Mouse (Mus musculus) hindbrain, embryonic 11.5 days (tissue): ENCODE data around the gene Ttc9. TPM values are rescaled to one million over a fixed set of nuclear protein-coding genes. Genes with fewer than 3 reads are reported as not detected.
A peak's percentile ranks its signal among the peaks of the same experiment; 100 is the strongest.

Source experiments
- ATAC-seq: fragments of 200-750 bp; cut with Nextera tagmentation; 2 replicates; pipeline ENCODE4 v1.8.0; 2017; ENCODE audit warnings: mild to moderate bottlenecking, moderate TSS enrichment, moderate library complexity; ENCODE audit not compliant: low FRiP score
- DNase-seq: peaks from one replicate; pipeline ENCODE4 v3.0.0-alpha.2; 2015; ENCODE audit warnings: low spot score
- H3K27ac ChIP-seq: fragments of 300-500 bp; sonication (generic); 2 replicates; pipeline ENCODE4 v1.5.1; 2014; ENCODE audit warnings: mild to moderate bottlenecking, low read depth, low read length
- H3K27me3 ChIP-seq: fragments of 300-500 bp; sonication (generic); 2 replicates; pipeline ENCODE4 v1.6.1; 2014; ENCODE audit warnings: mild to moderate bottlenecking, low read length, moderate library complexity, mixed read lengths; ENCODE audit not compliant: control insufficient read depth, insufficient read depth
- H3K36me3 ChIP-seq: fragments of 300-500 bp; sonication (generic); 2 replicates; pipeline ENCODE4 v1.6.1; 2014; ENCODE audit warnings: mild to moderate bottlenecking, low read length, moderate library complexity, mixed read lengths; ENCODE audit not compliant: control insufficient read depth, insufficient read depth
- H3K4me1 ChIP-seq: fragments of 300-500 bp; sonication (generic); replicated peaks from 2 replicates; pipeline ENCODE4 v1.6.1; 2014; ENCODE audit warnings: low read length, mixed read lengths; ENCODE audit not compliant: control insufficient read depth, insufficient read depth
- H3K4me2 ChIP-seq: fragments of 300-500 bp; sonication (generic); replicated peaks from 2 replicates; pipeline ENCODE4 v1.6.1; 2014; ENCODE audit warnings: mild to moderate bottlenecking, low read depth, low read length
- H3K4me3 ChIP-seq: fragments of 300-500 bp; sonication (generic); 2 replicates; pipeline ENCODE4 v1.5.1; 2014; ENCODE audit warnings: low read depth, low read length
- H3K9ac ChIP-seq: fragments of 300-500 bp; sonication (generic); 2 replicates; pipeline ENCODE4 v1.6.1; 2014; ENCODE audit warnings: low read depth, low read length
- H3K9me3 ChIP-seq: fragments of 300-500 bp; sonication (generic); 2 replicates; pipeline ENCODE4 v1.6.1; 2016; ENCODE audit warnings: low read length; ENCODE audit not compliant: control insufficient read depth
- WGBS: fragments of 180-500 bp; shearing (Covaris S2); extraction: QIAGEN DNeasy Blood & Tissue Kit; methylation state at CpG from one replicate; pipeline ENCODE4 v1.1.7; 2014; 5-methylcytosine and 5-hydroxymethylcytosine counted together
- polyA plus RNA-seq: library from polyadenylated mRNA; unstranded; fragments of >200 nt; fragmentation: Nextera tagmentation; extraction: Ambion mirVana; gene quantifications from 2 replicates; pipeline ENCODE4 v1.2.1, GENCODE M21; 2014

Ttc9 gene
- polyA plus RNA-seq, result 1.3 and 2.1 TPM in 2 replicates

- WGBS, result under 1% methylated on average over 70 of the region's 82 CpGs
- ATAC-seq, result peak; percentile 83
- H3K27me3 ChIP-seq, result 0 out of 2 replicates have a peak, but pooled peaks cover 3% of the 10 kb centered on the region
These were observed at the start of gene Ttc9 for GRCm38 (mm10) chr12:81630915-81631660. Gene Ttc9 (plus strand): TSS chr12:81631249.

GRCm38 (mm10) chr12:81594902-81595671 is 36.0 kb upstream of the Ttc9 start, which contains the start of gene Med6:
Gene Med6 (minus strand): TSS chr12:81595008.
- ATAC-seq (peak; percentile 98), DNase-seq (peak; percentile 98)
- Histone ChIP-seq H3K27me3 (no peaks in the 10 kb centered on the region), H3K36me3 (no peaks in the 10 kb centered on the region), H3K4me3 (peak within 1 kb of the TSS; percentile 79), H3K9me3 (no peaks in the 10 kb centered on the region), H3K27ac (no peak within 1 kb of the TSS), H3K4me2 (peak within 1 kb of the TSS; percentile 43), H3K9ac (peak within 1 kb of the TSS; percentile 82), H3K4me1 (no peaks in the 10 kb centered on the region)
- 4% methylated on average over 36 of the region's 36 CpGs for whole genome bisulfite sequencing

More at GRCm38 (mm10) chr12:81630915-81631660, at the start of gene Ttc9:
- H3K4me2 ChIP-seq, result peak within 1 kb of the TSS; percentile 92
- H3K36me3 ChIP-seq, result no peaks in the 10 kb centered on the region
- peak within 1 kb of the TSS; percentile 73 for H3K27ac ChIP-seq
- H3K4me3 ChIP-seq, result peak within 1 kb of the TSS; percentile 65
- H3K4me1 ChIP-seq, result peaks cover 3% of the 10 kb centered on the region; the same call in 1 of the 2 replicates
- peak; percentile 76 for DNase-seq
- peak within 1 kb of the TSS; percentile 84 for H3K9ac ChIP-seq
- H3K9me3 ChIP-seq, result no peaks in the 10 kb centered on the region

- no peak overlapping the region for H3K9ac ChIP-seq
- 79% methylated on average over 8 of the region's 8 CpGs for WGBS
- H3K9me3 ChIP-seq, result no peaks in the 10 kb centered on the region
- H3K4me2 ChIP-seq, result no peak overlapping the region
- H3K4me3 ChIP-seq, result no peak overlapping the region
- no peaks in the 10 kb centered on the region for H3K27me3 ChIP-seq
- H3K4me1 ChIP-seq, result no peaks in the 10 kb centered on the region
- no peaks in the 10 kb centered on the region for H3K36me3 ChIP-seq
- DNase-seq (no peak), ATAC-seq (no peak)
- no peak overlapping the region for H3K27ac ChIP-seq
These were observed 34.3 kb upstream of the Ttc9 start for GRCm38 (mm10) chr12:81596547-81597262.

GRCm38 (mm10) chr12:81604995-81605784 is 25.9 kb upstream of the Ttc9 start:
- Histone ChIP-seq H3K4me2 (no peak overlapping the region), H3K9me3 (no peaks in the 10 kb centered on the region), H3K4me3 (no peak overlapping the region), H3K27me3 (no peaks in the 10 kb centered on the region), H3K36me3 (no peaks in the 10 kb centered on the region), H3K9ac (no peak overlapping the region), H3K27ac (no peak overlapping the region), H3K4me1 (no peaks in the 10 kb centered on the region)
- DNase-seq (no peak), ATAC-seq (no peak)
- WGBS, result 66% methylated on average over 5 of the region's 5 CpGs

- no peak for DNase-seq
- Histone ChIP-seq H3K4me1 (no peaks in the 10 kb centered on the region), H3K4me2 (no peak overlapping the region), H3K27ac (no peak overlapping the region), H3K9ac (no peak overlapping the region), H3K27me3 (no peaks in the 10 kb centered on the region), H3K36me3 (no peaks in the 10 kb centered on the region), H3K9me3 (no peaks in the 10 kb centered on the region), H3K4me3 (no peak overlapping the region)
- no peak for ATAC-seq
These were observed 21.6 kb upstream of the Ttc9 start for GRCm38 (mm10) chr12:81609445-81609844.

GRCm38 (mm10) chr12:81615807-81616206 is 15.2 kb upstream of the Ttc9 start:
- H3K4me3 ChIP-seq, result no peak overlapping the region
- no peak overlapping the region for H3K4me2 ChIP-seq
- H3K27me3 ChIP-seq, result no peaks in the 10 kb centered on the region
- H3K27ac ChIP-seq, result no peak overlapping the region
- DNase-seq, result no peak
- no peaks in the 10 kb centered on the region for H3K36me3 ChIP-seq
- H3K9ac ChIP-seq, result no peak overlapping the region
- WGBS, result 82% methylated on average over 6 of the region's 6 CpGs
- no peaks in the 10 kb centered on the region for H3K9me3 ChIP-seq
- no peak for ATAC-seq
- no peaks in the 10 kb centered on the region for H3K4me1 ChIP-seq

GRCm38 (mm10) chr12:81616980-81617379 is 14.1 kb upstream of the Ttc9 start:
- Histone ChIP-seq H3K9me3 (no peaks in the 10 kb centered on the region), H3K9ac (no peak overlapping the region), H3K4me3 (no peak overlapping the region), H3K36me3 (no peaks in the 10 kb centered on the region), H3K4me2 (no peak overlapping the region), H3K27ac (no peak overlapping the region), H3K27me3 (no peaks in the 10 kb centered on the region), H3K4me1 (no peaks in the 10 kb centered on the region)
- WGBS, result 61% methylated on average over 7 of the region's 7 CpGs
- no peak for ATAC-seq
- no peak for DNase-seq

- Histone ChIP-seq H3K9me3 (no peaks in the 10 kb centered on the region), H3K4me1 (no peaks in the 10 kb centered on the region), H3K27ac (no peak overlapping the region), H3K9ac (no peak overlapping the region), H3K27me3 (no peaks in the 10 kb centered on the region), H3K36me3 (no peaks in the 10 kb centered on the region), H3K4me3 (no peak overlapping the region), H3K4me2 (no peak overlapping the region)
- WGBS, result 27% methylated on average over 5 of the region's 5 CpGs
- DNase-seq, result peak; percentile 90
- no peak for ATAC-seq
These were observed 11.7 kb upstream of the Ttc9 start for GRCm38 (mm10) chr12:81619302-81619701.
